Mouse (Mus musculus) embryonic facial prominence, embryonic 14.5 days (tissue): ENCODE results near the gene Kdm4b. TPM values are rescaled to one million over a fixed set of nuclear protein-coding genes. Genes with fewer than 3 reads are reported as not detected.
A peak's percentile ranks its signal among the peaks of the same experiment; 100 is the strongest.

Source experiments
- ATAC-seq: fragments of 200-750 bp; cut with Nextera tagmentation; 2 replicates; pipeline ENCODE4 v1.8.0; 2017; ENCODE audit warnings: low read depth, moderate number of reproducible peaks, moderate TSS enrichment
- DNase-seq: peaks from one replicate; pipeline ENCODE4 v3.0.0-alpha.2; 2015; ENCODE audit warnings: low spot score
- H3K27ac ChIP-seq: fragments of 300-500 bp; sonication (generic); replicated peaks from 2 replicates; pipeline ENCODE4 v1.5.1; 2014; ENCODE audit warnings: low read depth, mild to moderate bottlenecking, low read length, moderate library complexity
- H3K27me3 ChIP-seq: fragments of 300-500 bp; sonication (generic); replicated peaks from 2 replicates; pipeline ENCODE4 v1.6.1; 2014; ENCODE audit warnings: low read length; ENCODE audit not compliant: control insufficient read depth, insufficient read depth
- H3K36me3 ChIP-seq: fragments of 300-500 bp; sonication (generic); 2 replicates; pipeline ENCODE4 v1.6.1; 2014; ENCODE audit warnings: low read length, mixed read lengths; ENCODE audit not compliant: control insufficient read depth, insufficient read depth
- H3K4me1 ChIP-seq: fragments of 300-500 bp; sonication (generic); 2 replicates; pipeline ENCODE4 v1.6.1; 2014; ENCODE audit warnings: antibody characterized with exemption, low read length; ENCODE audit not compliant: control insufficient read depth, insufficient read depth
- H3K4me2 ChIP-seq: fragments of 300-500 bp; sonication (generic); 2 replicates; pipeline ENCODE4 v1.6.1; 2014; ENCODE audit warnings: low read depth, mild to moderate bottlenecking, low read length, moderate library complexity, mixed read lengths
- H3K4me3 ChIP-seq: fragments of 300-500 bp; sonication (generic); 2 replicates; pipeline ENCODE4 v1.5.1; 2014; ENCODE audit warnings: low read depth, mild to moderate bottlenecking, low read length
- H3K9ac ChIP-seq: fragments of 300-500 bp; sonication (generic); 2 replicates; pipeline ENCODE4 v1.6.1; 2014; ENCODE audit warnings: low read depth, mild to moderate bottlenecking, low read length, moderate library complexity, mixed read lengths
- H3K9me3 ChIP-seq: fragments of 300-500 bp; sonication (generic); 2 replicates; pipeline ENCODE4 v1.6.1; 2016; ENCODE audit warnings: low read length; ENCODE audit not compliant: control insufficient read depth
- WGBS: fragments of 180-500 bp; shearing (Covaris S2); extraction: QIAGEN DNeasy Blood & Tissue Kit; methylation state at CpG from one replicate; pipeline ENCODE4 v1.1.7; 2014; 5-methylcytosine and 5-hydroxymethylcytosine counted together
- polyA plus RNA-seq: library from polyadenylated mRNA; unstranded; fragments of >200 nt; fragmentation: Nextera tagmentation; extraction: Ambion mirVana; gene quantifications from 2 replicates; pipeline ENCODE4 v1.2.1, GENCODE M21; 2014

Gene Kdm4b
- polyA plus RNA-seq, 1 experiment from 2014 or later: 29.1 TPM

GRCm38 (mm10) chr17:56303847-56304586 lies 21.8 kb upstream of the Kdm4b start:
- Histone ChIP-seq H3K27ac (peak overlapping the region; percentile 88), H3K4me2 (peak overlapping the region; percentile 100), H3K9me3 (no peaks in the 10 kb centered on the region), H3K9ac (peak overlapping the region; percentile 84), H3K36me3 (peaks cover 33% of the 10 kb centered on the region; the same call in 1 of the 2 replicates), H3K27me3 (no peaks in the 10 kb centered on the region), H3K4me3 (peak overlapping the region; percentile 76), H3K4me1 (peaks cover 23% of the 10 kb centered on the region)
- 1% methylated on average over 65 of the region's 68 CpGs for WGBS
- ATAC-seq (peak; percentile 94), DNase-seq (peak; percentile 98)

DNA sequence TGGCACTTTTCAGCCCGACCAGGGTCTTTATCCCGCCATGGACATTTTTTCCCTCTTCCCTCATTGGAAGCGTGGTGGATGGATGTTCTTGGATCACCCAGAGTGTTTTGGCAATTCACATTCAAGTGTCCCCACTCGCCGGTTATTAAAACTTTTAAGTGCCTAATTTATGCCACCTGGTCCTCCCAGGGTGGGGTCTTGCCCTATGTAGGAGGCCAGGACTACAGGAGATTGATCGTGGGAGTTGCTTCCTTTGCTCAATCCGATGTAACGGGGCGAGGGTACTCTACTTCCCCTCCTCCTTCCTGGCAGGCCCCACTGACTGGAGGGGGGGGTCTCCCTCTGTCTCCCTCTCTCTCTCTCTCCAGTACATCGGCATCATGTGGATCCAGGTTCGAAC lies 21.1 kb upstream of the Kdm4b start:
- DNase-seq (no peak), ATAC-seq (no peak)
- Histone ChIP-seq H3K9ac (peak overlapping the region; percentile 77), H3K27me3 (no peaks in the 10 kb centered on the region), H3K9me3 (no peaks in the 10 kb centered on the region), H3K27ac (no peak overlapping the region), H3K4me3 (peak overlapping the region; percentile 76), H3K36me3 (peaks cover 40% of the 10 kb centered on the region), H3K4me2 (peak overlapping the region; percentile 100), H3K4me1 (peaks cover 23% of the 10 kb centered on the region)
- WGBS: 6% methylated on average over 11 of the region's 11 CpGs

DNA sequence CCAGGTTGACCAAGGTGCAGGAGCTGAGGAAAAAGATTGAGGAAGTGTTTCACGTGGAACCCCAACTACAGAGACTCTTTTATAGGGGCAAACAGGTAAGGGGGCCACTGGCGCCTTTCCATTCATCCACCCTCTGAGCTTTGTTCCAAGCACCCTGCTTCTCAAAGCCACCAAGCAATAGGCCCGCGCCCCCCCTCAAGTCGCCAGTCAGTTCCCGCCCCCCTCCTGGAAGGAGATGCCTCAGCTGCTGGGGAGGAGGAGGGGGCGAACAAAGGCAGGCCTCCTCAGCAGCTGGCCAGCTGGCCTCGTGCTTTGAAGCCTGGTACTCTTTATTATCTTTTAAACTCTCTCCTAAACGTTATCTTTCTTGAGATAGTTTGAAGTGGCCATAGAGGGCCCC lies 20.7 kb upstream of the Kdm4b start:
- H3K27me3 ChIP-seq: no peaks in the 10 kb centered on the region
- no peak for DNase-seq

DNA sequence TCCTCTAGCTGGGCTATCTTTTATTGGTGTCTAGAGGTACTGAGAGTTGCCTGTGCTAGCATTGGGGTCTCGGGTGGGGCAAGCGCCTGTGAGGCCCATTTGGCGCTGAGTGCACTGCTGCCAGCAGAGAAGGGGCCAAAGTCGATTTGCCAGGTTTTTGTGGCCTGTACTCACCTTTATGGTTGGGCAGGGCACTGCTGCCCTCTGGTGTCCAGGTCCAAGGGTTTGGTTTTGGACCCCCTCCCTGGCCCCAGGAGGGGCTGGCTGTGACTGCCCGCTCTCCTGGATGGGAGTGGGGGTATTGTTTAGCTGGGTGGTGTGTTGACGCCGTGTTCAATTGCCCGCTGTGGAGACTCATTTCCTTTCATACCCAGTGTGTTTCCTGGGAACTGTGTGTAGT lies 20.0 kb upstream of the Kdm4b start:
- H3K9ac ChIP-seq: peak overlapping the region; percentile 49
- H3K27me3 ChIP-seq: no peaks in the 10 kb centered on the region
- WGBS: 56% methylated on average over 8 of the region's 8 CpGs
- ATAC-seq (no peak), DNase-seq (no peak)
- H3K36me3 ChIP-seq: peaks cover 50% of the 10 kb centered on the region
- no peak overlapping the region for H3K27ac ChIP-seq
- H3K4me3 ChIP-seq: peak overlapping the region; percentile 76
- H3K9me3 ChIP-seq: no peaks in the 10 kb centered on the region
- peaks cover 23% of the 10 kb centered on the region for H3K4me1 ChIP-seq
- H3K4me2 ChIP-seq: peak overlapping the region; percentile 100

More for the DNA sequence above, 20.7 kb upstream of the Kdm4b start:
- peak overlapping the region; percentile 77 for H3K9ac ChIP-seq
- H3K36me3 ChIP-seq: peaks cover 43% of the 10 kb centered on the region
- H3K9me3 ChIP-seq: no peaks in the 10 kb centered on the region
- no peak overlapping the region for H3K27ac ChIP-seq
- WGBS: 37% methylated on average over 8 of the region's 9 CpGs
- peak overlapping the region; percentile 76 for H3K4me3 ChIP-seq
- H3K4me2 ChIP-seq: peak overlapping the region; percentile 100
- peaks cover 23% of the 10 kb centered on the region for H3K4me1 ChIP-seq
- no peak for ATAC-seq

- Histone ChIP-seq H3K4me3 (no peak overlapping the region), H3K4me2 (peak overlapping the region; percentile 20; the same call in 1 of the 2 replicates), H3K4me1 (peaks cover 19% of the 10 kb centered on the region), H3K27me3 (no peaks in the 10 kb centered on the region), H3K36me3 (peaks cover 71% of the 10 kb centered on the region), H3K9me3 (no peaks in the 10 kb centered on the region), H3K27ac (peak overlapping the region; percentile 61), H3K9ac (peak overlapping the region; percentile 14; the same call in 1 of the 2 replicates)
- ATAC-seq (peak; percentile 38; the same call in 1 of the 2 replicates), DNase-seq (peak; percentile 90)
- WGBS: 69% methylated on average over 5 of the region's 6 CpGs
Observed at GRCm38 (mm10) chr17:56308088-56308487, 17.8 kb upstream of the Kdm4b start.

DNA sequence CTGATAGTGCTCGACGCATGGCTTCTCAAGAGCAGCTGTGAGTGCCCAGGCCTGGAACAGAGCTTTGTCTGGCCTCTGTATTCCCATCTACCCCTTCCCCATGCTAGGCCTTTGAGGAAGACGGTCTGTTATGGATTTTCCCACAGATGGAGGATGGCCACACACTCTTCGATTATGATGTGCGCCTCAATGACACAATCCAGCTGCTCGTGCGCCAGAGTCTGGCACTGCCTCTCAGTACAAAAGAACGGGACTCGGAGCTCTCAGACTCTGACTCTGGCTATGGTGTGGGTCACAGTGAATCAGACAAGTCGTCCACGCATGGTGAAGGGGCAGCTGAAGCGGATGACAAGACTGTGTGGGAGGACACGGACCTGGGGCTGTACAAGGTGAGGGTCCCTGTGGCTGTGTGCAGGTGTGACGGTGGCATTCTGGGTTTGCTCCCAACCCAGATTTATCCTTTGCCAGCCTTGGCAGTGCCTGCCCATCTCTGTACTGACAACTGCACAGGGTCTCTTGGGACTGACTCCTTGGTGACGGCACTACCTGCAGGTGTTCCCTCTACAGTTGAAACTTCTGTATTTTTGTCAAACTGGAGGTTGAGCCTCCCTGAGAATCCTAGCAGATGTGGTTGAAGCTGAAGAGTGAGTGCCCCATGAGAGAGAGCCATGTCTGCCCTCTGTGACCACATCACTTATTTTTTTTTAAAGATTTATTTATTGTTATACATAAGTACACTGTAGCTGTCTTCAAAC lies 16.5 kb upstream of the Kdm4b start:
- H3K27ac ChIP-seq: no peak overlapping the region
- 90% methylated on average over 15 of the region's 15 CpGs for WGBS
- H3K27me3 ChIP-seq: no peaks in the 10 kb centered on the region
- DNase-seq (no peak), ATAC-seq (no peak)
- H3K36me3 ChIP-seq: peaks cover 84% of the 10 kb centered on the region
- peaks cover 19% of the 10 kb centered on the region; the same call in 1 of the 2 replicates for H3K4me1 ChIP-seq
- no peak overlapping the region for H3K4me3 ChIP-seq
- H3K9ac ChIP-seq: no peak overlapping the region
- H3K4me2 ChIP-seq: no peak overlapping the region
- H3K9me3 ChIP-seq: no peaks in the 10 kb centered on the region

GRCm38 (mm10) chr17:56324419-56324818 lies 1.4 kb upstream of the Kdm4b start:
- Histone ChIP-seq H3K27ac (peak overlapping the region; percentile 22; the same call in 1 of the 2 replicates), H3K4me2 (no peak overlapping the region)
- WGBS: 69% methylated on average over 3 of the region's 3 CpGs

DNA sequence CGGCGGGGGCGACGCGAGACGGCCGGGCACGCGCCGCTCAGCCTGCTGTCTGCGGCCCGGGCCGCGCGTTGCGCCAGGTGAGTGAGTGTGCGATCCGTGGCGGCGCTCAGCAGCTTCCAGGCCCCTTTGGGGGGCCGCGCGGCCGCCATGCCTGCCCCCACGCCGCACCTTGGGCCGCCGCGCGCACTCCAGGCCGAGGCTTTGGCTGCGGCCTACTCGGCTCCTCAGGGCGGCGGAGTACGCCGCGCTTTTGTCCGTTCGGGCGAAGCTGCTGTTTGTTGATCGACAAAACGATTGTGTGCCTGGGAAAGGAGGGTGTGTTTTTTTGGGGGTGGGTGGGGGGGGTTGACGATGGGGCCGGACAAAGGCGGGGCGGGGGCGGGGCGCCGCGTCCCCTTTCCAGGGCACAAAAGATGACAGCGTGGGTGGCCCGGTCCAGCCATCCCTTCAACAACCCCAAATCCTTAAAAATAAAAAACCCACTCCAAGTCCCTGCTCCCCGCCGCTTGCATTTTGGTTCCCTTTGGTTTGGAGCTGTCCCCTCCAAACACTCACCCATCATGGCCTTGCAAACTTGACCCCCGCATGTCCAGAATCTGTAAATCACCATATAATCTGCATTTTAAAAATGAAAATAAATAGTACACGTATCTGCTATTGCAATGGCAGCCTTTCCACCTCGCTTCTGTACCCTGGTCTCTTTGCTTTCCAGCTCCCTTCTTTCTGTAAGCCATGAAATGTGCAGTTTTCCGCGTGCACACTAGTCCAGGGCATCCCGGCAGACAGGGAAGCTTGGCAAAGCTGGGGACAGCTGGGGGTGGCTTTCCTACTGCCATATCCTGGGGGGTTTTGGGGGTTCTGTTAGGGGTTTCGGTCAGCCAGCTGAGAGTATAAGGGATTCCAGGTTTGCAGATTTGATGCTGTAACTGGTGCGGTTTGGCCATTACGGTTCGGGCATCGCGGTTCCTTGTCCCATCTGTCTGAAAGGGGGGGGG lies 588 bp downstream of the Kdm4b start:
- peak overlapping the region; percentile 88 for H3K9ac ChIP-seq
- peak overlapping the region; percentile 89 for H3K27ac ChIP-seq
- peak overlapping the region; percentile 96 for H3K4me2 ChIP-seq
- H3K27me3 ChIP-seq: no peaks in the 10 kb centered on the region
- 2% methylated on average over 47 of the region's 67 CpGs for WGBS
- peaks cover 8% of the 10 kb centered on the region for H3K36me3 ChIP-seq
- H3K4me1 ChIP-seq: peaks cover 21% of the 10 kb centered on the region
- ATAC-seq (peak; percentile 48), DNase-seq (peak; percentile 26)
- no peaks in the 10 kb centered on the region for H3K9me3 ChIP-seq
- H3K4me3 ChIP-seq: peak overlapping the region; percentile 90

More at GRCm38 (mm10) chr17:56324419-56324818, 1.4 kb upstream of the Kdm4b start:
- H3K27me3 ChIP-seq: no peaks in the 10 kb centered on the region
- DNase-seq (no peak), ATAC-seq (no peak)
- H3K4me3 ChIP-seq: no peak overlapping the region
- H3K4me1 ChIP-seq: peaks cover 13% of the 10 kb centered on the region
- H3K9me3 ChIP-seq: no peaks in the 10 kb centered on the region
- H3K9ac ChIP-seq: no peak overlapping the region
- H3K36me3 ChIP-seq: peaks cover 26% of the 10 kb centered on the region
